Mouse (Mus musculus): ENCODE measurements at regions not wholly inside any gene's neighbourhood (a gene's known extent, or its start where the extent isn't known, plus 50 kb on each side); places are given as distances from the start of the nearest gene placed in this dataset.
"Not testable (repeated sequence)": the region's sequence is repeated elsewhere in the genome, so short reads cannot be mapped to it uniquely, and the experiment has no call there.

DNA sequence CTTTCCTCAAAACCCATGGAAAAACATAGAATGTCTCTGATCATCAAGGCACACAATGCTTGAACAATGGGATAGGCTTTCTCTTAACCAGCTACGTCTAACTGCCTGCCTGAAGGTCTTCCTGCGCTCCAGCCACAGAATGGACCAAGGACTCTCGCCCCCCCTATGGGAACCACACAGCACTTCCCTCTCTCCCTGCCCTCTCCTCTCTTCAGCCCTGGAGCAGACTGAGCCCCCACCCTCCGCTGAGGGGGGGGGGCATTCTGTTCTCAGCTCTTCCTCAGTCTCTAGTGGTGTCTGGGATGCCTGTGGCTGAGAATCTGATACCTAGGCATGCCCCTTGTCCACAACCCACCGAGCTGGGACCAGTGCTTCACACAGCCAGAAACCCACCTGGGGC lies 222.3 kb upstream of the Cntn5 start:
- H3K4me1 ChIP-seq (replicated peaks) = no peaks in the 10 kb centered on the region
- no peaks in the 10 kb centered on the region for H3K9me3 ChIP-seq
- H3K36me3 ChIP-seq = no peaks in the 10 kb centered on the region
- no peak for ATAC-seq (ENCODE audit: low read depth)
- WGBS = 80% methylated on average over 5 of the region's 5 CpGs
- H3K9ac ChIP-seq = no peak overlapping the region
- H3K4me2 ChIP-seq = no peak overlapping the region
- H3K27ac ChIP-seq (replicated peaks) = no peak overlapping the region
- H3K27me3 ChIP-seq = no peaks in the 10 kb centered on the region
- no peak overlapping the region for H3K4me3 ChIP-seq

- no peak overlapping the region for H3K4me3 ChIP-seq
- no peak overlapping the region for H3K27ac ChIP-seq (replicated peaks)
- no peak overlapping the region for H3K4me2 ChIP-seq
- no peaks in the 10 kb centered on the region for H3K36me3 ChIP-seq
- ATAC-seq (ENCODE audit: low read depth) = no peak
- no peaks in the 10 kb centered on the region for H3K4me1 ChIP-seq (replicated peaks)
- no peaks in the 10 kb centered on the region for H3K9me3 ChIP-seq
- H3K27me3 ChIP-seq = no peaks in the 10 kb centered on the region
- no peak overlapping the region for H3K9ac ChIP-seq
These were observed 214.6 kb upstream of the Cntn5 start for GRCm38 (mm10) chr9:11119153-11119552.

GRCm38 (mm10) chr9:11107828-11108227 lies 203.3 kb upstream of the Cntn5 start:
- 70% methylated on average over 3 of the region's 3 CpGs for WGBS
- not testable (repeated sequence) for H3K36me3 ChIP-seq; H3K27ac ChIP-seq (replicated peaks); H3K27me3 ChIP-seq; H3K9ac ChIP-seq; H3K9me3 ChIP-seq; H3K4me3 ChIP-seq; H3K4me2 ChIP-seq; ATAC-seq (ENCODE audit: low read depth); H3K4me1 ChIP-seq (replicated peaks)

GRCm38 (mm10) chr9:11107212-11107611 lies 202.6 kb upstream of the Cntn5 start:
- H3K4me3 ChIP-seq; ATAC-seq (ENCODE audit: low read depth); H3K9me3 ChIP-seq; H3K9ac ChIP-seq; H3K4me1 ChIP-seq (replicated peaks); H3K36me3 ChIP-seq; H3K27ac ChIP-seq (replicated peaks); H3K4me2 ChIP-seq; H3K27me3 ChIP-seq: not testable (repeated sequence)
- WGBS = 91% methylated on average over 1 of the region's 1 CpGs

DNA sequence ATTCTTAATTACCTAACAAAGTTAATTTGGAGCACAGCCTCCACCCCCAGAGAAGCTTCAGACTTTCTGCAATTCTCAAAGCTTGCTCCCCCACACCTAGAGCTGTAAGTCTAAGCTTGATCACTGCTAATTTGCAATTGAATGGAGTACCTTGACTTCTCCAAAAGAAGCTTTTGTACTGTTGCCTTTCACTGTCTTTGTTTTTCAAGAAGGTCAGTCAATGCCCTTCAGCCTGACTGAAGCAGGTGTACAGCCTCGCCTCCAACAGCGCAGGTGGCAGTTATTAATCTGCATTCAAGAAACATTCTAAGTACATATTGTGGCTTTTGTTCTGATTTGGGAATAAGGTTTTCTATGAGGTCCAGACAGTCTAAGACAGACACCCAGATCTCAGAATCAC lies 201.7 kb upstream of the Cntn5 start:
- no peaks in the 10 kb centered on the region for H3K4me1 ChIP-seq (replicated peaks)
- no peak overlapping the region for H3K4me2 ChIP-seq
- H3K9ac ChIP-seq = no peak overlapping the region
- WGBS = 93% methylated on average over 2 of the region's 2 CpGs
- H3K36me3 ChIP-seq = no peaks in the 10 kb centered on the region
- no peak for ATAC-seq (ENCODE audit: low read depth)
- no peaks in the 10 kb centered on the region for H3K9me3 ChIP-seq
- no peaks in the 10 kb centered on the region for H3K27me3 ChIP-seq
- no peak overlapping the region for H3K27ac ChIP-seq (replicated peaks)
- H3K4me3 ChIP-seq = no peak overlapping the region

DNA sequence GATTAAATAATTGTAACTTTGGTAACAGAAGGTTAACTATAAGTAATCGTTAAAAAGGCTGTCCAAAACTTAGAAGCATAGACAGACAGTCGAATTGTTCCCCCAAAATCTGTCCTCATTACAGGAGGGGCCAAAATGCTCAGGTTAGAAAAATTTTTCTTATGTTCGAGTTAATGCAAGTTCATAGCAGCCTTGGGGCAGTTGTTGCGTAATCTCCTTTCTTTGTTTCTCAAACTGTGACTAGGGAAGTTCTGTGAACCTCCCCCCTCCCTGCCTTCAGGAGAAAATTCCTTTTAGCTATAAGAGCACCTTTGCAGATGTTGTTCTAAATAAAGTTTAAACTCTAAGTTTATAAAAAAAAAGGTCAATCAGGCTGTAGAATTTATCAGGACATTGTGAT lies 198.9 kb upstream of the Cntn5 start:
- no peak for ATAC-seq (ENCODE audit: low read depth)
- WGBS = 92% methylated on average over 4 of the region's 4 CpGs
- Histone ChIP-seq H3K9me3 (no peaks in the 10 kb centered on the region), H3K4me3 (no peak overlapping the region), H3K27ac (replicated peaks) (no peak overlapping the region), H3K4me2 (no peak overlapping the region), H3K9ac (no peak overlapping the region), H3K27me3 (no peaks in the 10 kb centered on the region), H3K36me3 (no peaks in the 10 kb centered on the region), H3K4me1 (replicated peaks) (no peaks in the 10 kb centered on the region)

GRCm38 (mm10) chr9:11092874-11093273 lies 188.3 kb upstream of the Cntn5 start:
- H3K9me3 ChIP-seq = no peaks in the 10 kb centered on the region
- H3K4me3 ChIP-seq = no peak overlapping the region
- H3K36me3 ChIP-seq = no peaks in the 10 kb centered on the region
- H3K27ac ChIP-seq (replicated peaks) = no peak overlapping the region
- 84% methylated on average over 1 of the region's 1 CpGs for WGBS
- no peaks in the 10 kb centered on the region for H3K4me1 ChIP-seq (replicated peaks)
- H3K27me3 ChIP-seq = no peaks in the 10 kb centered on the region
- no peak overlapping the region for H3K4me2 ChIP-seq
- no peak for ATAC-seq (ENCODE audit: low read depth)
- no peak overlapping the region for H3K9ac ChIP-seq

DNA sequence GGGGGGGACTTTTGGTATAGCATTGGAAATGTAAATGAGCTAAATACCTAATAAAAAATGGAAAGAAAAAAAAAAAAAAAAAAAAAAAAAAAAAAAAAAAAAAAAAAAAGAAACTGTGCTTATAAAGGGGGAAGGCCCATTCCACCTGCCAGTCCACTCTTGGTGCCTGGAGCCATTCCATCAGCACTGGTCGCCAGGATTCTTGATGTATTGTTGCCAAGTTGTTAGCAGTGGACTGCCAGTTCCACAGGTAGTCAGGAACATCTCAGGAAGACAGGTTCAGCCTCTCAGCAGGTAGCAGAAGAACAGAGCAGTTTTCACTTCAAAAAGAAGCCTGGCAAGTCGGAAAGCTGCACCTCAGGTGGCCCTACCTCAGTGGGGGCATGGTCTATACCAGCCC lies 162.6 kb upstream of the Cntn5 start:
- not testable (repeated sequence) for ATAC-seq (ENCODE audit: low read depth); H3K36me3 ChIP-seq; H3K4me3 ChIP-seq; H3K27ac ChIP-seq (replicated peaks); H3K9me3 ChIP-seq; H3K27me3 ChIP-seq; H3K4me2 ChIP-seq; H3K9ac ChIP-seq; H3K4me1 ChIP-seq (replicated peaks)
- WGBS = 69% methylated on average over 2 of the region's 2 CpGs

DNA sequence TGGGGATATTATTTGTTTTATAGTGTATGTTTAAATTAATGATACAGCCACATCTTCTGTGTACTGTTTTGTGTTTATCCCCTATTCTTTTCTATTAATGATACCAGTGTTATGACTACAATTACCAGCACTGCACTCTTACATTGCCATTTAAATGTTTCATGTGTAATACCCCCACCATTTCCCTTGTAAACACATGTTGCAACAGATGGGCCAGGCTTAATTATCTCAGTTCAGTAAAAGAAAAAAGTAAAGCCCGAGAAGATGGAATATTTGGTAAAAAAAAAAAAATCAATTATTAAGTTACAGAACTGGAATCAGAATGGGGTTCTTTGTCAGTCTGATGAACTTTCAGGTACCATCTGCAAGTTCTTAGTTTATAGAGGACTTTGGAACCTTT lies 158.3 kb upstream of the Cntn5 start:
- no peak for ATAC-seq (ENCODE audit: low read depth)
- Histone ChIP-seq H3K9ac (no peak overlapping the region), H3K27ac (replicated peaks) (no peak overlapping the region), H3K4me1 (replicated peaks) (no peaks in the 10 kb centered on the region), H3K4me3 (no peak overlapping the region), H3K36me3 (no peaks in the 10 kb centered on the region), H3K9me3 (no peaks in the 10 kb centered on the region), H3K27me3 (no peaks in the 10 kb centered on the region), H3K4me2 (no peak overlapping the region)
- WGBS = 78% methylated on average over 1 of the region's 1 CpGs
